Mouse (Mus musculus): ENCODE measurements around the gene Olfr690. TPM values are rescaled to one million over a fixed set of nuclear protein-coding genes. Genes with fewer than 3 reads are reported as not detected.

Olfr690 gene
- polyA plus RNA-seq, 1 experiment from 2014 or later, result not detected

- no peaks in the 10 kb centered on the region for H3K36me3 ChIP-seq
- DNase-seq (ENCODE audit: low spot score), result no peak
- H3K27me3 ChIP-seq (ENCODE audit: insufficient read depth, poor library complexity, severe bottlenecking), result no peaks in the 10 kb centered on the region
- H3K4me1 ChIP-seq, result no peaks in the 10 kb centered on the region
- no peak overlapping the region for H3K27ac ChIP-seq
- H3K4me3 ChIP-seq, result no peak overlapping the region
- 68% methylated on average over 2 of the region's 2 CpGs for WGBS
- H3K9me3 ChIP-seq, result no peaks in the 10 kb centered on the region
Observed at GRCm38 (mm10) chr7:105325302-105325701, 8.6 kb downstream of the Olfr690 start.

- no peak within 1 kb of the TSS for H3K27ac ChIP-seq
- DNase-seq (ENCODE audit: low spot score), result no peak
- H3K27me3 ChIP-seq (ENCODE audit: insufficient read depth, poor library complexity, severe bottlenecking), result no peaks in the 10 kb centered on the region
- 66% methylated on average over 1 of the region's 1 CpGs for WGBS
- H3K9me3 ChIP-seq, result no peaks in the 10 kb centered on the region
- no peaks in the 10 kb centered on the region for H3K36me3 ChIP-seq
- H3K4me3 ChIP-seq, result no peak within 1 kb of the TSS
- no peaks in the 10 kb centered on the region for H3K4me1 ChIP-seq
Observed at GRCm38 (mm10) chr7:105310865-105311264, 23.0 kb downstream of the Olfr690 start, which contains the start of gene Olfr689. TSS of gene Olfr689 (plus strand) at chr7:105311165.

GRCm38 (mm10) chr7:105290051-105290450 lies 43.9 kb downstream of the Olfr690 start:
- no peaks in the 10 kb centered on the region for H3K36me3 ChIP-seq
- no peak overlapping the region for H3K27ac ChIP-seq
- no peak for DNase-seq (ENCODE audit: low spot score)
- no peaks in the 10 kb centered on the region for H3K9me3 ChIP-seq
- H3K4me1 ChIP-seq, result no peaks in the 10 kb centered on the region
- no peaks in the 10 kb centered on the region for H3K27me3 ChIP-seq (ENCODE audit: insufficient read depth, poor library complexity, severe bottlenecking)
- H3K4me3 ChIP-seq, result no peak overlapping the region

DNA sequence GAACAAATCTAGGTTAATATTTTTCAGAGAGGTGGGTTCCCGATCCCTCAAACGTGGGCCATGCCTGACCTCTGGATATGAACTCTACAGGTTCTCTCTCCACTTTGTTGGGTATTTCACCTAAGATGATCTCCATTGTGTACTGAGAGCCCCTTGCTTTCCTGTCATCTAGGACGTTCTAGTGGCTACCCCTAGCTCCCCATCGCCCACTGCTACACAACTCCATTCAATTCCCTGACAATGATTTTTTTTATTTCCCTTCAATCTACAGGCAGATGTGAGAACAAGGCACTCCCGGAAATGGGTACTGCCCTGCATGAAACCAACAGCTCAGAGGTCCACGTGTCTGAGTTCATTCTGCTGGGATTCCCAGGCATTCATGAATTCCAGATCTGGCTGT lies 46.1 kb downstream of the Olfr690 start, which contains the start of gene Olfr688:
TSS of gene Olfr688 (plus strand) at position 301 of the 400 bp plus-strand sequence.
- WGBS, result 68% methylated on average over 6 of the region's 6 CpGs
- H3K27me3 ChIP-seq (ENCODE audit: insufficient read depth, poor library complexity, severe bottlenecking), result no peaks in the 10 kb centered on the region

More for the DNA sequence above, 46.1 kb downstream of the Olfr690 start, which contains the start of gene Olfr688:
- no peak for DNase-seq (ENCODE audit: low spot score)
- Histone ChIP-seq H3K36me3 (no peaks in the 10 kb centered on the region), H3K27ac (no peak within 1 kb of the TSS), H3K9me3 (no peaks in the 10 kb centered on the region), H3K4me3 (no peak within 1 kb of the TSS), H3K4me1 (no peaks in the 10 kb centered on the region)

Other genes starting within 250 kb of the Olfr690 start
- gene Olfr680-ps1, start 241.3 kb downstream of the Olfr690 start, polyA plus RNA-seq (2016; fragmentation: Nextera tagmentation; extraction: Ambion mirVana), result not detected in 2 replicates
- not detected in 2 replicates for gene Olfr681, start 217.3 kb downstream of the Olfr690 start, polyA plus RNA-seq (2016; fragmentation: Nextera tagmentation; extraction: Ambion mirVana)
- not detected in 2 replicates for gene Olfr683, start 187.1 kb downstream of the Olfr690 start, polyA plus RNA-seq (2016; fragmentation: Nextera tagmentation; extraction: Ambion mirVana)
- gene Olfr684, start 170.5 kb downstream of the Olfr690 start, polyA plus RNA-seq (2016; fragmentation: Nextera tagmentation; extraction: Ambion mirVana), result not detected in 2 replicates
- gene Olfr685, start 148.1 kb downstream of the Olfr690 start, polyA plus RNA-seq (2016; fragmentation: Nextera tagmentation; extraction: Ambion mirVana), result not detected in 2 replicates
- gene Olfr686, start 126.6 kb downstream of the Olfr690 start, polyA plus RNA-seq (2016; fragmentation: Nextera tagmentation; extraction: Ambion mirVana), result not detected in 2 replicates
- gene Olfr688, start 46.0 kb downstream of the Olfr690 start, polyA plus RNA-seq (2016; fragmentation: Nextera tagmentation; extraction: Ambion mirVana), result not detected in 2 replicates
- not detected in 2 replicates for gene Olfr689, start 22.9 kb downstream of the Olfr690 start, polyA plus RNA-seq (2016; fragmentation: Nextera tagmentation; extraction: Ambion mirVana)
- 0.14 TPM in 1 of 2 replicates, not detected in the other for gene Olfr691, start 8.2 kb upstream of the Olfr690 start, polyA plus RNA-seq (2016; fragmentation: Nextera tagmentation; extraction: Ambion mirVana)
- not detected in 2 replicates for gene Olfr692, start 34.1 kb upstream of the Olfr690 start, polyA plus RNA-seq (2016; fragmentation: Nextera tagmentation; extraction: Ambion mirVana)
- not detected in 2 replicates for gene Gm5901, start 40.9 kb upstream of the Olfr690 start, polyA plus RNA-seq (2016; fragmentation: Nextera tagmentation; extraction: Ambion mirVana)
- gene Fam160a2, start 66.0 kb upstream of the Olfr690 start, polyA plus RNA-seq (2016; fragmentation: Nextera tagmentation; extraction: Ambion mirVana), result 37.6 and 44.4 TPM in 2 replicates
- not detected in 2 replicates for gene Cnga4, start 70.5 kb upstream of the Olfr690 start, polyA plus RNA-seq (2016; fragmentation: Nextera tagmentation; extraction: Ambion mirVana)
- 0.09 and 0.31 TPM in 2 replicates for gene Cckbr, start 91.6 kb upstream of the Olfr690 start, polyA plus RNA-seq (2016; fragmentation: Nextera tagmentation; extraction: Ambion mirVana)
- gene Cavin3, start 148.2 kb upstream of the Olfr690 start, polyA plus RNA-seq (2016; fragmentation: Nextera tagmentation; extraction: Ambion mirVana), result 67.0 and 74.0 TPM in 2 replicates
- gene Smpd1, start 220.3 kb upstream of the Olfr690 start, polyA plus RNA-seq (2016; fragmentation: Nextera tagmentation; extraction: Ambion mirVana), result 39.9 and 60.4 TPM in 2 replicates
- 68.6 and 70.6 TPM in 2 replicates for gene Apbb1, start 247.5 kb upstream of the Olfr690 start, polyA plus RNA-seq (2016; fragmentation: Nextera tagmentation; extraction: Ambion mirVana)